Mouse (Mus musculus) MEL (cell line): ENCODE results near the gene Pakap.

ENCODE experiments used
- CHD2 ChIP-seq: IDR thresholded peaks from 2 replicates; pipeline ENCODE4 v1.6.1; 2011; ENCODE audit warnings: low read length, improper control_type of control experiment
- MEF2A ChIP-seq: IDR thresholded peaks from 2 replicates; pipeline ENCODE4 v1.6.1; 2014; ENCODE audit warnings: low read depth, mild to moderate bottlenecking, inconsistent platforms, low read length, improper control_type of control experiment; ENCODE audit not compliant: poor library complexity, insufficient replicate concordance, severe bottlenecking; ENCODE audit errors: extremely low read depth
- POLR2A ChIP-seq, 2 experiments: IDR thresholded peaks; 2 replicates each; pipeline ENCODE4 v1.6.1; 2011 to 2012; ENCODE audit warnings: low read length in 2 of 2, mild to moderate bottlenecking in 2 of 2, control low read depth in 1 of 2, improper control_type of control experiment in 1 of 2, low read depth in 1 of 2, moderate library complexity in 1 of 2; ENCODE audit not compliant: control insufficient read depth in 1 of 2, insufficient read depth in 1 of 2, poor library complexity in 1 of 2
- RCOR1 ChIP-seq: IDR thresholded peaks from 2 replicates; pipeline ENCODE4 v1.6.1; 2012; ENCODE audit warnings: low read depth, mild to moderate bottlenecking, inconsistent platforms, low read length, improper control_type of control experiment
- SMC3 ChIP-seq: IDR thresholded peaks from 2 replicates; pipeline ENCODE4 v1.6.1; 2011; ENCODE audit warnings: low read depth, low read length, improper control_type of control experiment
- TCF12 ChIP-seq: IDR thresholded peaks from 2 replicates; pipeline ENCODE4 v1.6.1; 2014; ENCODE audit warnings: low read depth, mild to moderate bottlenecking, inconsistent platforms, low read length, improper control_type of control experiment, moderate library complexity
- ZC3H11A ChIP-seq: IDR thresholded peaks from 2 replicates; pipeline ENCODE4 v1.6.1; 2012; ENCODE audit warnings: low read depth, mild to moderate bottlenecking, inconsistent platforms, low read length, improper control_type of control experiment

GRCm38 (mm10) chr4:57919494-57920423 is 351.8 kb downstream of the Pakap start:
- TF ChIP-seq SMC3 (no peak), RCOR1 (peak; percentile 58; the same call in 1 of the 2 replicates), MEF2A (no peak), CHD2 (no peak), TCF12 (peak; percentile 73), POLR2A (IDR thresholded peaks at IDR 0.05; ENCODE audit: control insufficient read depth in 1 of 2, insufficient read depth in 1 of 2, low read depth in 1 of 2, low read length in 2 of 2, poor library complexity in 1 of 2) (no peak; a peak in 1 of 4 replicates), ZC3H11A (no peak)
